12 mouse cellular contexts compared by ENCODE assay signal in genomic region chr2:50589195-50589594, GRCm38 (mm10).
DNase-seq lines count a peak whose midpoint lies in the region; ATAC-seq and TF ChIP-seq lines count a peak whose summit lies in the region.
"Had no signal": no experiment of that assay in that cellular context is flagged by ENCODE, and none has a peak within 500 bp of the region (broad histone marks: within the 10 kb centered on the region; RNA-seq: fewer than 3 reads in every experiment).

No protein-coding gene starts in this region.

- no peak overlapping the region for H3K4me3 ChIP-seq in kidney, adult 2 months (ENCODE audit: insufficient read depth, low read depth, low read length)
- H3K4me3 ChIP-seq in kidney, embryonic 15.5 days (replicated peaks) = no peak overlapping the region
- H3K4me3 ChIP-seq: megakaryocyte, embryonic 14.5 days had no signal

- no peaks in the 10 kb centered on the region for H3K9me3 ChIP-seq in kidney, embryonic 15.5 days (replicated peaks)

- H3K27me3 ChIP-seq in kidney, adult 2 months (replicated peaks; ENCODE audit: control insufficient read depth, insufficient read depth, low read length) = no peaks in the 10 kb centered on the region
- no peaks in the 10 kb centered on the region for H3K27me3 ChIP-seq in kidney, embryonic 15.5 days
- H3K27me3 ChIP-seq: megakaryocyte, embryonic 14.5 days had no signal

- no peak overlapping the region for H3K4me2 ChIP-seq in kidney, embryonic 15.5 days

- no peak overlapping the region for H3K27ac ChIP-seq in kidney, adult 2 months (ENCODE audit: insufficient read depth, low read depth, low read length)
- H3K27ac ChIP-seq in kidney, embryonic 15.5 days = no peak overlapping the region

- no peaks in the 10 kb centered on the region for H3K36me3 ChIP-seq in kidney, adult 2 months (ENCODE audit: control insufficient read depth, insufficient read depth, low read length)
- H3K36me3 ChIP-seq in kidney, embryonic 15.5 days = no peaks in the 10 kb centered on the region

- no peak for TF ChIP-seq CTCF in kidney, adult 2 months (conservative IDR thresholded peaks at IDR 0.05; ENCODE audit: insufficient read depth, insufficient read length, low read depth, low read length)
- TF ChIP-seq CTCF in brain, embryonic 14.5 days (IDR thresholded peaks at IDR 0.05; ENCODE audit: borderline replicate concordance, extremely low read depth, insufficient read depth, insufficient read length) = no peak

- no peak for ATAC-seq in kidney, embryonic 15.5 days (replicated peaks; ENCODE audit: low FRiP score)
- no peak for ATAC-seq in erythroblast, adult 5-6 weeks (replicated peaks; ENCODE audit: low FRiP score, poor library complexity, severe bottlenecking)

- DNase-seq in kidney, adult 2 months = peak; percentile 4
- DNase-seq in A20 (ENCODE audit: low read depth, low spot score) = peak; percentile 11
- DNase-seq in brain, embryonic 14.5 days (ENCODE audit: low read depth) = peak; percentile 78
- peak; percentile 25 to 34 for DNase-seq in monocyte, adult 2 months (ENCODE audit: low read depth in 1 of 2, low spot score in 2 of 2)
- no peak for DNase-seq in left cerebral cortex, adult 11 months (ENCODE audit: low spot score)
- no peak for DNase-seq in adrenal gland, adult 18-20 months (ENCODE audit: low spot score in 2 of 2)
- DNase-seq: adrenal gland, adult 2 months; cerebellum, postnatal 36 days; heart, postnatal 4 days had no signal

- WGBS in kidney, adult 2 months = 39% methylated on average over 6 of the region's 6 CpGs
- 69% methylated on average over 6 of the region's 6 CpGs for WGBS in kidney, embryonic 15.5 days

- no peak overlapping the region for H3K9ac ChIP-seq in kidney, embryonic 15.5 days

- TF ChIP-seq POLR2A in kidney, adult 2 months (IDR thresholded peaks at IDR 0.05; ENCODE audit: low read depth, low read length) = no peak
- no peak for TF ChIP-seq POLR2A in brain, embryonic 14.5 days (IDR thresholded peaks at IDR 0.05; ENCODE audit: borderline replicate concordance, extremely low read depth, insufficient read depth, insufficient read length, poor library complexity, severe bottlenecking)

- no peaks in the 10 kb centered on the region for H3K4me1 ChIP-seq in kidney, adult 2 months (ENCODE audit: control insufficient read depth, insufficient read depth, low read length)
- H3K4me1 ChIP-seq in kidney, embryonic 15.5 days = no peaks in the 10 kb centered on the region
- H3K4me1 ChIP-seq: megakaryocyte, embryonic 14.5 days had no signal

Comparison
In these comparisons a context has a peak if more than half of its experiments do, and no peak if none do; other contexts are left out.
1. DNase-seq: peak in kidney, adult 2 months (single experiment), A20 (single experiment), brain, embryonic 14.5 days (single experiment) and monocyte, adult 2 months (2 of 2); none in left cerebral cortex, adult 11 months (single experiment) and adrenal gland, adult 18-20 months (0 of 2).